23 mouse cellular contexts compared by ENCODE assay signal in the genomic region with DNA sequence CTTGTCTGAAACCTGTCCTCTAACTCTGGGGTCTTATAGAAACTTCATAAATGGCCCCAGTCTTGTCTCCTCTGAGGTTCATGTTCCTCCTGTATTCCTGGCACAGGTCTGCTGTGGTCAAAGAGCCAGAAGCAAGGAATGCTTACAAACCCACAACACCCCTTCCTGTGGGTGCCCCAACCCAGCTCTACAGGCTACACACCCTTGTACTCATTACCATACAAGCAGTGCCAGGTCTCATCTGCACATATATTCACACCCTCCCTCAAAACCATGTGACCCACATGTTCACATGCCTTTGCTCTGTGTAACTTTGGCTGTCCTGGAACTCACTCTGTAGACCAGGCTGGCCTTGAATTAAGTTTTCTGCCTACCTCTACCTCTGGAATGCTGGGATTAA. TPM values are rescaled to one million over a fixed set of nuclear protein-coding genes. Genes with fewer than 3 reads are reported as not detected.
A peak's percentile ranks its signal among the peaks of the same experiment; 100 is the strongest.
DNase-seq lines count a peak whose midpoint lies in the region; ATAC-seq lines count a peak whose summit lies in the region.
"Had no signal": no experiment of that assay in that cellular context is flagged by ENCODE, and none has a peak within 500 bp of the region (broad histone marks: within the 10 kb centered on the region; RNA-seq: fewer than 3 reads in every experiment).

No protein-coding gene starts in this region.

- no peaks in the 10 kb centered on the region for H3K36me3 ChIP-seq in hindbrain, embryonic 14.5 days (replicated peaks; ENCODE audit: control insufficient read depth, insufficient read depth)
- no peaks in the 10 kb centered on the region for H3K36me3 ChIP-seq in hindbrain, embryonic 13.5 days
- 0 out of 2 replicates have a peak, but pooled peaks cover 2% of the 10 kb centered on the region for H3K36me3 ChIP-seq in embryonic facial prominence, embryonic 10.5 days (replicated peaks)
- H3K36me3 ChIP-seq in limb, embryonic 13.5 days: no peaks in the 10 kb centered on the region
- H3K36me3 ChIP-seq: heart, embryonic 15.5 days had no signal

- H3K27ac ChIP-seq in hindbrain, embryonic 14.5 days: 0 out of 2 replicates have a peak overlapping the region, but pooled peaks have one; percentile 51
- H3K27ac ChIP-seq in hindbrain, embryonic 13.5 days: no peak overlapping the region
- 0 out of 2 replicates have a peak overlapping the region, but pooled peaks have one; percentile 2 for H3K27ac ChIP-seq in embryonic facial prominence, embryonic 10.5 days (replicated peaks)
- peak overlapping the region; percentile 18; the same call in 1 of the 2 replicates for H3K27ac ChIP-seq in limb, embryonic 13.5 days
- H3K27ac ChIP-seq: heart, embryonic 15.5 days; hindbrain, embryonic 10.5 days had no signal

- no peak overlapping the region for H3K4me3 ChIP-seq in hindbrain, embryonic 14.5 days (replicated peaks; ENCODE audit: low read length)
- no peak overlapping the region for H3K4me3 ChIP-seq in hindbrain, embryonic 13.5 days
- no peak overlapping the region for H3K4me3 ChIP-seq in embryonic facial prominence, embryonic 10.5 days
- no peak overlapping the region for H3K4me3 ChIP-seq in limb, embryonic 13.5 days
- H3K4me3 ChIP-seq: erythroblast, embryonic 14.5 days; heart, embryonic 15.5 days; hindbrain, embryonic 10.5 days had no signal

- no peak overlapping the region for H3K9ac ChIP-seq in hindbrain, embryonic 14.5 days
- no peak overlapping the region for H3K9ac ChIP-seq in hindbrain, embryonic 13.5 days
- H3K9ac ChIP-seq in limb, embryonic 13.5 days: no peak overlapping the region
- H3K9ac ChIP-seq: heart, embryonic 15.5 days; liver, postnatal 0 days had no signal

- no peaks in the 10 kb centered on the region for H3K27me3 ChIP-seq in hindbrain, embryonic 14.5 days (ENCODE audit: control insufficient read depth, insufficient read depth, low read length)
- no peaks in the 10 kb centered on the region for H3K27me3 ChIP-seq in hindbrain, embryonic 13.5 days
- no peaks in the 10 kb centered on the region for H3K27me3 ChIP-seq in embryonic facial prominence, embryonic 10.5 days (replicated peaks; ENCODE audit: low read depth, poor library complexity, severe bottlenecking)
- H3K27me3 ChIP-seq in limb, embryonic 13.5 days: 0 out of 2 replicates have a peak, but pooled peaks cover 3% of the 10 kb centered on the region

- H3K4me1 ChIP-seq in hindbrain, embryonic 14.5 days (replicated peaks; ENCODE audit: control insufficient read depth, insufficient read depth, low read length): no peaks in the 10 kb centered on the region
- peaks cover 16% of the 10 kb centered on the region for H3K4me1 ChIP-seq in hindbrain, embryonic 13.5 days (replicated peaks)
- H3K4me1 ChIP-seq in embryonic facial prominence, embryonic 10.5 days: no peaks in the 10 kb centered on the region; the same call in 1 of the 2 replicates
- no peaks in the 10 kb centered on the region for H3K4me1 ChIP-seq in limb, embryonic 13.5 days
- H3K4me1 ChIP-seq: heart, embryonic 15.5 days had no signal

- H3K4me2 ChIP-seq in hindbrain, embryonic 14.5 days (replicated peaks): no peak overlapping the region
- H3K4me2 ChIP-seq in hindbrain, embryonic 13.5 days: no peak overlapping the region
- no peak overlapping the region for H3K4me2 ChIP-seq in limb, embryonic 13.5 days (replicated peaks)
- H3K4me2 ChIP-seq: heart, embryonic 15.5 days; midbrain, embryonic 11.5 days had no signal

- no peak for DNase-seq in hindbrain, embryonic 14.5 days (ENCODE audit: low spot score)
- DNase-seq in 3T3-L1 (ENCODE audit: low read depth, low spot score): peak; percentile 82
- DNase-seq in embryonic facial prominence, embryonic 10.5 days (ENCODE audit: low spot score): no peak
- no peak for DNase-seq in heart, adult 18-20 months
- no peak for DNase-seq in urinary bladder, postnatal 10 days (ENCODE audit: low spot score)
- DNase-seq: adrenal gland, postnatal 25 days; cerebellum, adult 18-20 months; gastrocnemius, postnatal 25 days; kidney, adult 8-10 months; kidney, postnatal 25 days; liver, postnatal 0 days; right cerebral cortex, postnatal 25 days; thymus, postnatal 36 days had no signal

- ATAC-seq in hindbrain, embryonic 14.5 days (ENCODE audit: low FRiP score): no peak
- ATAC-seq in hindbrain, embryonic 13.5 days (ENCODE audit: low FRiP score): no peak
- ATAC-seq in limb, embryonic 13.5 days (ENCODE audit: low FRiP score, low read depth): no peak
- ATAC-seq: activated CD4-positive, CD25-positive, alpha-beta regulatory T cell, adult 4 months; liver, postnatal 0 days had no signal

- H3K9me3 ChIP-seq in hindbrain, embryonic 14.5 days (ENCODE audit: control insufficient read depth, low read length): no peaks in the 10 kb centered on the region
- H3K9me3 ChIP-seq in hindbrain, embryonic 13.5 days: no peaks in the 10 kb centered on the region
- no peaks in the 10 kb centered on the region for H3K9me3 ChIP-seq in embryonic facial prominence, embryonic 10.5 days
- no peaks in the 10 kb centered on the region for H3K9me3 ChIP-seq in limb, embryonic 13.5 days
- H3K9me3 ChIP-seq: heart, embryonic 15.5 days; hindbrain, embryonic 10.5 days had no signal

RNA-seq across cellular contexts. Expression of gene Wnt7a, which starts 38.2 kb away (rescaled TPM):
- 7.5 and 8.8 TPM in 2 replicates for polyA plus RNA-seq in hindbrain, embryonic 14.5 days (2014; fragmentation: Nextera tagmentation; extraction: Ambion mirVana)
- 10.5 and 11.5 TPM in 2 replicates for polyA plus RNA-seq in hindbrain, embryonic 13.5 days (2015; fragmentation: Nextera tagmentation; extraction: Ambion mirVana)
- 1.2 and 5.4 TPM in 2 replicates for polyA plus RNA-seq in embryonic facial prominence, embryonic 10.5 days (2016; fragmentation: Nextera tagmentation; extraction: Ambion mirVana)
- polyA plus RNA-seq in limb, embryonic 13.5 days (2015; fragmentation: Nextera tagmentation; extraction: Ambion mirVana): 5.6 and 6.7 TPM in 2 replicates
- not detected for total RNA-seq in heart, adult 18-20 months (2021)
- total RNA-seq: adrenal gland, postnatal 25 days; gastrocnemius, postnatal 25 days; heart, adult 8-10 months; liver, adult 2 months had no signal
- polyA plus RNA-seq: activated CD4-positive, CD25-positive, alpha-beta regulatory T cell, adult 4 months; erythroblast, embryonic 14.5 days; liver, adult 2 months; stomach, embryonic 14.5 days had no signal
